Mouse (Mus musculus): ENCODE results near the gene Psg28. TPM values are rescaled to one million over a fixed set of nuclear protein-coding genes. Genes with fewer than 3 reads are reported as not detected.
"Not testable (repeated sequence)": the region's sequence is repeated elsewhere in the genome, so short reads cannot be mapped to it uniquely, and the experiment has no call there.

The Psg28 gene
- not detected in 2 replicates for polyA plus RNA-seq (2016; fragmentation: Nextera tagmentation; extraction: Ambion mirVana)

GRCm38 (mm10) chr7:18431941-18432340 is at the start of gene Psg28:
Psg28 (minus strand) TSS chr7:18432041.
- H3K36me3 ChIP-seq; ATAC-seq (ENCODE audit: insufficient number of reproducible peaks, insufficient read depth, low FRiP score, low TSS enrichment); H3K27me3 ChIP-seq; H3K9ac ChIP-seq; H3K4me1 ChIP-seq; H3K4me2 ChIP-seq (replicated peaks); H3K9me3 ChIP-seq; H3K27ac ChIP-seq; H3K4me3 ChIP-seq: not testable (repeated sequence)
- 74% methylated on average over 2 of the region's 2 CpGs for WGBS

GRCm38 (mm10) chr7:18403407-18403806 is 28.4 kb downstream of the Psg28 start:
- Histone ChIP-seq H3K9ac (no peak overlapping the region), H3K27me3 (no peaks in the 10 kb centered on the region), H3K36me3 (no peaks in the 10 kb centered on the region), H3K4me3 (peak overlapping the region; percentile 18; the same call in 1 of the 2 replicates), H3K4me1 (no peaks in the 10 kb centered on the region), H3K4me2 (replicated peaks) (no peak overlapping the region), H3K27ac (no peak overlapping the region), H3K9me3 (peaks cover 13% of the 10 kb centered on the region)
- 43% methylated on average over 10 of the region's 11 CpGs for WGBS
- ATAC-seq (ENCODE audit: insufficient number of reproducible peaks, insufficient read depth, low FRiP score, low TSS enrichment), result no peak

- ATAC-seq (ENCODE audit: insufficient number of reproducible peaks, insufficient read depth, low FRiP score, low TSS enrichment), result peak; percentile 28; the same call in 1 of the 2 replicates
Measured at GRCm38 (mm10) chr7:18402527-18403237, 29.2 kb downstream of the Psg28 start.

GRCm38 (mm10) chr7:18391483-18391882 is 40.4 kb downstream of the Psg28 start:
- 80% methylated on average over 4 of the region's 4 CpGs for WGBS

More at GRCm38 (mm10) chr7:18402527-18403237, 29.2 kb downstream of the Psg28 start:
- H3K9me3 ChIP-seq, result peaks cover 9% of the 10 kb centered on the region
- 32% methylated on average over 30 of the region's 35 CpGs for WGBS
- H3K9ac ChIP-seq, result no peak overlapping the region
- no peak overlapping the region for H3K27ac ChIP-seq
- no peaks in the 10 kb centered on the region for H3K27me3 ChIP-seq
- no peak overlapping the region for H3K4me2 ChIP-seq (replicated peaks)
- no peaks in the 10 kb centered on the region for H3K36me3 ChIP-seq
- peak overlapping the region; percentile 18 for H3K4me3 ChIP-seq
- no peaks in the 10 kb centered on the region for H3K4me1 ChIP-seq

GRCm38 (mm10) chr7:18378295-18378694 is 53.5 kb downstream of the Psg28 start:
- H3K4me2 ChIP-seq (replicated peaks), result no peak overlapping the region
- no peaks in the 10 kb centered on the region for H3K27me3 ChIP-seq
- WGBS, result 63% methylated on average over 2 of the region's 2 CpGs
- no peak overlapping the region for H3K27ac ChIP-seq
- no peak for ATAC-seq (ENCODE audit: insufficient number of reproducible peaks, insufficient read depth, low FRiP score, low TSS enrichment)
- H3K4me1 ChIP-seq, result no peaks in the 10 kb centered on the region
- H3K9me3 ChIP-seq, result peaks cover 26% of the 10 kb centered on the region
- H3K4me3 ChIP-seq, result no peak overlapping the region
- H3K36me3 ChIP-seq, result no peaks in the 10 kb centered on the region
- no peak overlapping the region for H3K9ac ChIP-seq

More at GRCm38 (mm10) chr7:18391483-18391882, 40.4 kb downstream of the Psg28 start:
- H3K27ac ChIP-seq; H3K4me1 ChIP-seq; H3K4me2 ChIP-seq (replicated peaks); H3K9ac ChIP-seq; H3K27me3 ChIP-seq; H3K4me3 ChIP-seq; ATAC-seq (ENCODE audit: insufficient number of reproducible peaks, insufficient read depth, low FRiP score, low TSS enrichment); H3K36me3 ChIP-seq: not testable (repeated sequence)
- peaks cover 12% of the 10 kb centered on the region for H3K9me3 ChIP-seq

Small RNAs within 50 kb of the gene (microRNA-seq; reads per million reads assigned to microRNA genes)
- gene Gm24715, result not detected

Other genes starting within 250 kb of the Psg28 start
- gene Mill1, start 186.7 kb downstream of the Psg28 start, polyA plus RNA-seq (2016; fragmentation: Nextera tagmentation; extraction: Ambion mirVana), result not detected in 2 replicates
- not detected in 2 replicates for gene Psg18, start 77.0 kb downstream of the Psg28 start, polyA plus RNA-seq (2016; fragmentation: Nextera tagmentation; extraction: Ambion mirVana)
- gene Psg26, start 52.1 kb upstream of the Psg28 start, polyA plus RNA-seq (2016; fragmentation: Nextera tagmentation; extraction: Ambion mirVana), result not detected in 2 replicates
- gene Psg25, start 100.2 kb upstream of the Psg28 start, polyA plus RNA-seq (2016; fragmentation: Nextera tagmentation; extraction: Ambion mirVana), result not detected in 2 replicates
- not detected in 2 replicates for gene Psg27, start 135.3 kb upstream of the Psg28 start, polyA plus RNA-seq (2016; fragmentation: Nextera tagmentation; extraction: Ambion mirVana)
- not detected in 2 replicates for gene Psg23, start 184.5 kb upstream of the Psg28 start, polyA plus RNA-seq (2016; fragmentation: Nextera tagmentation; extraction: Ambion mirVana)
- not detected in 2 replicates for gene Psg21, start 224.7 kb upstream of the Psg28 start, polyA plus RNA-seq (2016; fragmentation: Nextera tagmentation; extraction: Ambion mirVana)

Data from embryonic facial prominence, embryonic 12.5 days (tissue).